Mouse (Mus musculus) thymus, postnatal 0 days (tissue): Measurements from ENCODE around the gene Elmo3. TPM values are rescaled to one million over a fixed set of nuclear protein-coding genes. Genes with fewer than 3 reads are reported as not detected.

Experiments used
- DNase-seq: peaks from one replicate; pipeline ENCODE4 v3.0.0-alpha.2; 2015; ENCODE audit warnings: low spot score
- microRNA counts: library from miRNA; unstranded; fragments of <30 nt; microRNA quantifications from one replicate; lab custom pipeline; 2015
- microRNA-seq: library from miRNA; unstranded; fragments of <30 nt; microRNA quantifications from one replicate; pipeline ENCODE4, GENCODE M21; 2016; ENCODE audit warnings: borderline number of aligned reads
- polyA plus RNA-seq: library from polyadenylated mRNA; unstranded; fragments of >200 nt; fragmentation: Nextera tagmentation; extraction: Ambion mirVana; gene quantifications from 2 replicates; pipeline ENCODE4 v1.2.1, GENCODE M21; 2015

Gene Elmo3
- polyA plus RNA-seq, 1 experiment from 2014 or later, result 9.3 TPM

- peak; percentile 13 for DNase-seq
Observed at GRCm38 (mm10) chr8:105349096-105349771, 43.8 kb downstream of the Elmo3 start.

GRCm38 (mm10) chr8:105350186-105350585 lies 44.8 kb downstream of the Elmo3 start:
- no peak for DNase-seq

- DNase-seq, result no peak
Observed at GRCm38 (mm10) chr8:105353583-105354135, 48.3 kb downstream of the Elmo3 start.

GRCm38 (mm10) chr8:105354549-105354948 lies 49.1 kb downstream of the Elmo3 start:
- no peak for DNase-seq

GRCm38 (mm10) chr8:105355179-105356024 lies 50.0 kb downstream of the Elmo3 start:
- peak; percentile 60 for DNase-seq

GRCm38 (mm10) chr8:105356681-105357080 lies 51.3 kb downstream of the Elmo3 start:
- no peak for DNase-seq

- DNase-seq, result no peak
Observed at GRCm38 (mm10) chr8:105359208-105359607, 53.8 kb downstream of the Elmo3 start.

- no peak for DNase-seq
Observed at GRCm38 (mm10) chr8:105359646-105360045, 54.2 kb downstream of the Elmo3 start.

MicroRNAs within 50 kb of the gene (microRNA counts, 519-probe panel; counts per million panel counts)
- microRNA mmu-miR-328 (lab: Ali Mortazavi, UCI), result 473 counts per million, percentile 71 among the panel's probes with 10 or more counts

Small RNA genes within 50 kb of the gene (microRNA-seq; reads per million reads assigned to microRNA genes)
- not detected for gene Gm27320
- 251 reads per million, percentile 56 among the genes with 10 or more reads in this experiment for gene Mir328

Other genes with a start within 250 kb of the Elmo3 start
- gene Ces3b, start 221.8 kb upstream of the Elmo3 start, polyA plus RNA-seq, result not detected in 2 replicates
- 0.06 and 0.14 TPM in 2 replicates for gene Ces4a, start 173.8 kb upstream of the Elmo3 start, polyA plus RNA-seq
- 68.5 and 77.3 TPM in 2 replicates for gene Cbfb, start 134.9 kb upstream of the Elmo3 start, polyA plus RNA-seq
- 18.1 and 18.6 TPM in 2 replicates for gene D230025D16Rik, start 80.5 kb upstream of the Elmo3 start, polyA plus RNA-seq
- gene B3gnt9, start 50.4 kb upstream of the Elmo3 start, polyA plus RNA-seq, result 4.9 and 5.6 TPM in 2 replicates
- 51.0 and 57.0 TPM in 2 replicates for gene Tradd, start 41.0 kb upstream of the Elmo3 start, polyA plus RNA-seq
- 7.6 and 8.2 TPM in 2 replicates for gene Fbxl8, start 41.0 kb upstream of the Elmo3 start, polyA plus RNA-seq
- gene Hsf4, start 35.8 kb upstream of the Elmo3 start, polyA plus RNA-seq, result not detected in 2 replicates
- gene Nol3, start 29.5 kb upstream of the Elmo3 start, polyA plus RNA-seq, result 0.42 and 0.47 TPM in 2 replicates
- 3.2 and 4.2 TPM in 2 replicates for gene 4931428F04Rik, start 15.7 kb upstream of the Elmo3 start, polyA plus RNA-seq
- 4.0 and 5.1 TPM in 2 replicates for gene Exoc3l, start 9.5 kb upstream of the Elmo3 start, polyA plus RNA-seq
- 81.7 and 103 TPM in 2 replicates for gene E2f4, start 7.9 kb upstream of the Elmo3 start, polyA plus RNA-seq
- 2.1 and 4.3 TPM in 2 replicates for gene Lrrc29, start 20.7 kb downstream of the Elmo3 start, polyA plus RNA-seq
- gene Tmem208, start 20.8 kb downstream of the Elmo3 start, polyA plus RNA-seq, result 145 and 149 TPM in 2 replicates
- gene Fhod1, start 42.4 kb downstream of the Elmo3 start, polyA plus RNA-seq, result 0.85 and 1.1 TPM in 2 replicates
- 0.48 and 0.60 TPM in 2 replicates for gene Slc9a5, start 43.2 kb downstream of the Elmo3 start, polyA plus RNA-seq
- 0.09 and 0.21 TPM in 2 replicates for gene Plekhg4, start 67.7 kb downstream of the Elmo3 start, polyA plus RNA-seq
- gene Kctd19, start 107.9 kb downstream of the Elmo3 start, polyA plus RNA-seq, result 0.04 and 0.31 TPM in 2 replicates
- 0.28 and 0.47 TPM in 2 replicates for gene Lrrc36, start 108.0 kb downstream of the Elmo3 start, polyA plus RNA-seq
- 31.9 and 42.4 TPM in 2 replicates for gene Tppp3, start 165.9 kb downstream of the Elmo3 start, polyA plus RNA-seq
- 5.8 and 6.9 TPM in 2 replicates for gene Zdhhc1, start 191.3 kb downstream of the Elmo3 start, polyA plus RNA-seq
- gene Hsd11b2, start 213.2 kb downstream of the Elmo3 start, polyA plus RNA-seq, result 0.26 and 0.28 TPM in 2 replicates